Mouse (Mus musculus) heart, postnatal 14 days (tissue): ENCODE results near the gene Pacs2. TPM values are rescaled to one million over a fixed set of nuclear protein-coding genes. Genes with fewer than 3 reads are reported as not detected.

Source experiments
- DNase-seq, 2 experiments: peaks; one replicate each; pipeline ENCODE4 v3.0.0; 2021 to 2022
- intact Hi-C: fragments of 180-260 bp; cut with DNase I; formaldehyde crosslinking; loops from one replicate; pipeline ENCODE4 v1.15.1; 2025
- long read RNA-seq, 2 experiments: library from polyadenylated mRNA; stranded (forward); transcript quantifications; one replicate each; pipeline ENCODE4 v2.0.0; 2021
- total RNA-seq, 2 experiments: library from RNA; stranded (reverse); gene quantifications; 2 replicates each; pipeline ENCODE4 v1.2.3; 2021

The Pacs2 gene
- 10 to 100 TPM; 29.0 to 32.1 TPM for total RNA-seq
- long read RNA-seq, experiment 1, full-length matches to known transcripts: 10 of 30 reads
- long read RNA-seq, experiment 1, partial matches to known transcripts: 7 of 30 reads
- long read RNA-seq, experiment 1, other reads (novel, unspliced or antisense): 13 of 30 reads
- long read RNA-seq, experiment 2, full-length matches to known transcripts: 3 of 14 reads
- long read RNA-seq, experiment 2, partial matches to known transcripts: 5 of 14 reads
- long read RNA-seq, experiment 2, other reads (novel, unspliced or antisense): 6 of 14 reads

GRCm38 (mm10) chr12:113013604-113014558 lies at the start of gene Pacs2:
Gene Pacs2, plus strand, starts transcription at chr12:113014508.
- intact Hi-C loops: loop anchor here (2.0 kb wide), 1 partner anchor 61 kb away; the partner anchor contains the start of gene Tex22
- DNase-seq: peak; percentile 98 to 99

- intact Hi-C loops: no loop called here
- no peak for DNase-seq
Measured at GRCm38 (mm10) chr12:112965783-112966182, 48.5 kb upstream of the Pacs2 start.

GRCm38 (mm10) chr12:112968943-112969342 lies 45.4 kb upstream of the Pacs2 start:
- intact Hi-C loops: no loop called here
- DNase-seq: no peak

- intact Hi-C loops: no loop called here
- no peak for DNase-seq
Measured at GRCm38 (mm10) chr12:112969616-112970015, 44.7 kb upstream of the Pacs2 start.

- DNase-seq: no peak
- intact Hi-C loops: no loop called here
Measured at GRCm38 (mm10) chr12:112974736-112975135, 39.6 kb upstream of the Pacs2 start.

GRCm38 (mm10) chr12:112976371-112977073 lies 37.8 kb upstream of the Pacs2 start, which contains the start of gene Btbd6:
Gene Btbd6, plus strand, starts transcription at chr12:112976482.
- DNase-seq: peak; percentile 90 to 92
- intact Hi-C loops: no loop called here

GRCm38 (mm10) chr12:112977156-112977555 lies 37.2 kb upstream of the Pacs2 start:
- intact Hi-C loops: no loop called here
- no peak for DNase-seq

- intact Hi-C loops: no loop called here
- no peak for DNase-seq
Measured at GRCm38 (mm10) chr12:112982031-112982430, 32.3 kb upstream of the Pacs2 start.

GRCm38 (mm10) chr12:112985346-112985745 lies 29.0 kb upstream of the Pacs2 start:
- no peak for DNase-seq
- intact Hi-C loops: no loop called here

- intact Hi-C loops: no loop called here
- DNase-seq: peak; percentile 30 to 59
Measured at GRCm38 (mm10) chr12:112987877-112988276, 26.4 kb upstream of the Pacs2 start.

- intact Hi-C loops: no loop called here
- no peak for DNase-seq
Measured at GRCm38 (mm10) chr12:112990706-112991405, 23.5 kb upstream of the Pacs2 start.

- intact Hi-C loops: no loop called here
- DNase-seq: no peak
Measured at GRCm38 (mm10) chr12:112991444-112991843, 22.9 kb upstream of the Pacs2 start.

- intact Hi-C loops: no loop called here
- DNase-seq: no peak
Measured at GRCm38 (mm10) chr12:112994153-112994552, 20.2 kb upstream of the Pacs2 start.

GRCm38 (mm10) chr12:112999569-113000293 lies 14.6 kb upstream of the Pacs2 start:
- no peak for DNase-seq
- intact Hi-C loops: loop anchor here (2.0 kb wide), 1 partner anchor 21 kb away; no protein-coding TSS in a partner anchor

GRCm38 (mm10) chr12:113000294-113001132 lies 13.8 kb upstream of the Pacs2 start, which contains the start of gene Brf1:
Gene Brf1, minus strand, starts transcription at chr12:113000704.
- peak; percentile 95 to 97 for DNase-seq

GRCm38 (mm10) chr12:113001133-113001474 lies 13.2 kb upstream of the Pacs2 start:
- no peak for DNase-seq
- intact Hi-C loops: no loop called here

More at GRCm38 (mm10) chr12:113000294-113001132, 13.8 kb upstream of the Pacs2 start, which contains the start of gene Brf1:
- intact Hi-C loops: no loop called here

- intact Hi-C loops: no loop called here
- no peak for DNase-seq
Measured at GRCm38 (mm10) chr12:113002667-113003066, 11.6 kb upstream of the Pacs2 start.

GRCm38 (mm10) chr12:113004011-113004410 lies 10.3 kb upstream of the Pacs2 start:
- intact Hi-C loops: loop anchor here (2.0 kb wide), 3 partner anchors 41 to 151 kb away; no protein-coding TSS in a partner anchor
- no peak for DNase-seq
